Mouse (Mus musculus) neural tube, embryonic 11.5 days (tissue): ENCODE data around the gene Cacna1c. TPM values are rescaled to one million over a fixed set of nuclear protein-coding genes. Genes with fewer than 3 reads are reported as not detected.

Experiments used
- ATAC-seq: fragments of 200-750 bp; cut with Nextera tagmentation; 2 replicates; pipeline ENCODE4 v1.8.0; 2017; ENCODE audit warnings: moderate number of reproducible peaks, mild to moderate bottlenecking, moderate TSS enrichment, moderate library complexity; ENCODE audit not compliant: insufficient read depth, low FRiP score, low TSS enrichment
- DNase-seq: peaks from one replicate; pipeline ENCODE4 v3.0.0-alpha.2; 2015; ENCODE audit warnings: low spot score
- H3K27ac ChIP-seq: fragments of 300-500 bp; sonication (generic); 2 replicates; pipeline ENCODE4 v1.5.1; 2014; ENCODE audit warnings: low read depth, mild to moderate bottlenecking, low read length
- H3K27me3 ChIP-seq: fragments of 300-500 bp; sonication (generic); 2 replicates; pipeline ENCODE4 v1.6.1; 2014; ENCODE audit warnings: mild to moderate bottlenecking, low read length, mixed read lengths; ENCODE audit not compliant: control insufficient read depth, insufficient read depth
- H3K36me3 ChIP-seq: fragments of 300-500 bp; sonication (generic); 2 replicates; pipeline ENCODE4 v1.6.1; 2014; ENCODE audit warnings: mild to moderate bottlenecking, low read length, moderate library complexity, mixed read lengths; ENCODE audit not compliant: control insufficient read depth, insufficient read depth
- H3K4me1 ChIP-seq: fragments of 300-500 bp; sonication (generic); 2 replicates; pipeline ENCODE4 v1.6.1; 2014; ENCODE audit warnings: low read length, mixed read lengths; ENCODE audit not compliant: control insufficient read depth, insufficient read depth
- H3K4me2 ChIP-seq: fragments of 300-500 bp; sonication (generic); 2 replicates; pipeline ENCODE4 v1.6.1; 2014; ENCODE audit warnings: low read depth, mild to moderate bottlenecking, moderate library complexity
- H3K4me3 ChIP-seq: fragments of 300-500 bp; sonication (generic); 2 replicates; pipeline ENCODE4 v1.5.1; 2014; ENCODE audit warnings: low read depth, low read length
- H3K9ac ChIP-seq: fragments of 300-500 bp; sonication (generic); 2 replicates; pipeline ENCODE4 v1.6.1; 2014; ENCODE audit warnings: mild to moderate bottlenecking, low read length
- H3K9me3 ChIP-seq: fragments of 300-500 bp; sonication (generic); 2 replicates; pipeline ENCODE4 v1.6.1; 2016; ENCODE audit warnings: low read length; ENCODE audit not compliant: control insufficient read depth
- WGBS: fragments of 180-500 bp; shearing (Covaris S2); extraction: QIAGEN DNeasy Blood & Tissue Kit; methylation state at CpG from one replicate; pipeline ENCODE4 v1.1.7; 2014; 5-methylcytosine and 5-hydroxymethylcytosine counted together
- polyA plus RNA-seq: library from polyadenylated mRNA; unstranded; fragments of >200 nt; fragmentation: Nextera tagmentation; extraction: Ambion mirVana; gene quantifications from 2 replicates; pipeline ENCODE4 v1.2.1, GENCODE M21; 2014

The Cacna1c gene
- polyA plus RNA-seq, 1 experiment from 2014 or later, result 3.3 TPM

- 86% methylated on average over 9 of the region's 9 CpGs for WGBS
- ATAC-seq (no peak), DNase-seq (no peak)
- Histone ChIP-seq H3K4me1 (no peaks in the 10 kb centered on the region; the same call in 1 of the 2 replicates), H3K4me2 (no peak overlapping the region), H3K4me3 (no peak overlapping the region), H3K27ac (no peak overlapping the region), H3K9ac (no peak overlapping the region), H3K36me3 (no peaks in the 10 kb centered on the region), H3K9me3 (no peaks in the 10 kb centered on the region), H3K27me3 (no peaks in the 10 kb centered on the region)
Measured at GRCm38 (mm10) chr6:118935520-118936415, 260.4 kb downstream of the Cacna1c start.

GRCm38 (mm10) chr6:118934243-118934902 is 261.8 kb downstream of the Cacna1c start:
- Histone ChIP-seq H3K4me2 (no peak overlapping the region), H3K36me3 (no peaks in the 10 kb centered on the region), H3K9ac (no peak overlapping the region), H3K27me3 (no peaks in the 10 kb centered on the region), H3K4me1 (no peaks in the 10 kb centered on the region; the same call in 1 of the 2 replicates), H3K4me3 (no peak overlapping the region), H3K27ac (no peak overlapping the region), H3K9me3 (no peaks in the 10 kb centered on the region)
- WGBS, result 72% methylated on average over 9 of the region's 9 CpGs
- ATAC-seq, result no peak
- DNase-seq, result no peak

- Histone ChIP-seq H3K4me3 (no peak overlapping the region), H3K36me3 (no peaks in the 10 kb centered on the region), H3K27ac (no peak overlapping the region), H3K9ac (no peak overlapping the region), H3K4me2 (no peak overlapping the region), H3K27me3 (no peaks in the 10 kb centered on the region), H3K4me1 (no peaks in the 10 kb centered on the region; the same call in 1 of the 2 replicates), H3K9me3 (no peaks in the 10 kb centered on the region)
- WGBS, result 90% methylated on average over 9 of the region's 9 CpGs
- ATAC-seq, result no peak
- no peak for DNase-seq
Measured at GRCm38 (mm10) chr6:118933017-118933594, 263.1 kb downstream of the Cacna1c start.

GRCm38 (mm10) chr6:118932002-118932700 is 264.1 kb downstream of the Cacna1c start:
- Histone ChIP-seq H3K4me3 (no peak overlapping the region), H3K27me3 (no peaks in the 10 kb centered on the region), H3K9me3 (no peaks in the 10 kb centered on the region), H3K9ac (no peak overlapping the region), H3K4me2 (no peak overlapping the region), H3K27ac (no peak overlapping the region), H3K4me1 (no peaks in the 10 kb centered on the region; the same call in 1 of the 2 replicates), H3K36me3 (no peaks in the 10 kb centered on the region)
- ATAC-seq (no peak), DNase-seq (no peak)
- 70% methylated on average over 8 of the region's 8 CpGs for WGBS

GRCm38 (mm10) chr6:118926669-118927068 is 269.5 kb downstream of the Cacna1c start:
- no peak overlapping the region for H3K4me2 ChIP-seq
- H3K9me3 ChIP-seq, result no peaks in the 10 kb centered on the region
- DNase-seq (no peak), ATAC-seq (no peak)
- H3K4me1 ChIP-seq, result no peaks in the 10 kb centered on the region; the same call in 1 of the 2 replicates
- H3K36me3 ChIP-seq, result no peaks in the 10 kb centered on the region
- 68% methylated on average over 3 of the region's 3 CpGs for WGBS
- H3K4me3 ChIP-seq, result no peak overlapping the region
- H3K27ac ChIP-seq, result no peak overlapping the region
- H3K9ac ChIP-seq, result no peak overlapping the region
- no peaks in the 10 kb centered on the region for H3K27me3 ChIP-seq

- Histone ChIP-seq H3K9me3 (no peaks in the 10 kb centered on the region), H3K4me1 (no peaks in the 10 kb centered on the region; the same call in 1 of the 2 replicates), H3K27me3 (no peaks in the 10 kb centered on the region), H3K4me3 (no peak overlapping the region), H3K27ac (no peak overlapping the region), H3K9ac (no peak overlapping the region), H3K36me3 (no peaks in the 10 kb centered on the region), H3K4me2 (no peak overlapping the region)
- DNase-seq, result no peak
- ATAC-seq, result no peak
- WGBS, result 86% methylated on average over 12 of the region's 12 CpGs
Measured at GRCm38 (mm10) chr6:118924426-118924825, 271.8 kb downstream of the Cacna1c start.

GRCm38 (mm10) chr6:118923926-118924325 is 272.3 kb downstream of the Cacna1c start:
- Histone ChIP-seq H3K27me3 (no peaks in the 10 kb centered on the region), H3K9me3 (no peaks in the 10 kb centered on the region), H3K4me2 (no peak overlapping the region), H3K9ac (no peak overlapping the region), H3K36me3 (no peaks in the 10 kb centered on the region), H3K4me3 (no peak overlapping the region), H3K4me1 (no peaks in the 10 kb centered on the region; the same call in 1 of the 2 replicates), H3K27ac (no peak overlapping the region)
- WGBS, result 83% methylated on average over 2 of the region's 2 CpGs
- no peak for ATAC-seq
- no peak for DNase-seq

- H3K4me2 ChIP-seq, result no peak overlapping the region
- no peak overlapping the region for H3K27ac ChIP-seq
- no peaks in the 10 kb centered on the region for H3K36me3 ChIP-seq
- H3K9me3 ChIP-seq, result no peaks in the 10 kb centered on the region
- no peak overlapping the region for H3K9ac ChIP-seq
- no peaks in the 10 kb centered on the region; the same call in 1 of the 2 replicates for H3K4me1 ChIP-seq
- H3K27me3 ChIP-seq, result no peaks in the 10 kb centered on the region
- 80% methylated on average over 5 of the region's 5 CpGs for WGBS
- DNase-seq (no peak), ATAC-seq (no peak)
- H3K4me3 ChIP-seq, result no peak overlapping the region
Measured at GRCm38 (mm10) chr6:118923212-118923577, 273.0 kb downstream of the Cacna1c start.
